Mouse (Mus musculus): ENCODE results near the gene Olfr1087. TPM values are rescaled to one million over a fixed set of nuclear protein-coding genes. Genes with fewer than 3 reads are reported as not detected.
"Not testable (repeated sequence)": the region's sequence is repeated elsewhere in the genome, so short reads cannot be mapped to it uniquely, and the experiment has no call there.

Olfr1087 gene
- polyA plus RNA-seq (2011; ENCODE audit: insufficient read depth, insufficient read length, low replicate concordance, missing spikeins) = not detected in 2 replicates

DNA sequence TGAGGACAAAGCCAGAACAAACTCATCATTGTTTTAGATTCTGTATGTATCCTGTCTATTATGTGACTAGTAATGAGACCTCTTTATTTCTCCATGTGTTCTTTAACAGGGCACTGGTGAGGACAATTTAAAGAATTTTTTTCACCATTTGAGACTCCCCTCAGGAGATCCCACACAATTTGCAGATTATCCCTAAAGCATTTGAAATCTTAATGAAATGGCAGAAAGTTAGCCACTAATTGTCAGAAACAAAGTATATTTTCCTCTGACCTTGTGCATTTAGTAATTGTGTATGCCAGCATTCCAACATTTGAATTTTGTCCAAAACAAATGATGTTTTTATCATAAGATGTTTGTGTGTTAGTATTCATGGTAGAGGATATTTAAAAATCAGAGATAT lies at the start of gene Olfr1087:
Gene Olfr1087, minus strand, starts transcription at position 101 of the 400 bp plus-strand sequence.
- Histone ChIP-seq H3K4me3 (replicated peaks; ENCODE audit: control insufficient read depth, low read depth, low read length) (no peak within 1 kb of the TSS), H3K4me1 (ENCODE audit: control insufficient read depth, insufficient read depth, low read length) (no peaks in the 10 kb centered on the region), H3K27ac (ENCODE audit: control insufficient read depth, insufficient read depth, low read depth, low read length, poor library complexity) (no peak within 1 kb of the TSS)
- TF ChIP-seq POLR2A (IDR thresholded peaks at IDR 0.05; ENCODE audit: borderline replicate concordance, control insufficient read depth, low read depth, low read length) = no peak
- no peak for TF ChIP-seq CTCF (IDR thresholded peaks at IDR 0.05; ENCODE audit: control insufficient read depth, insufficient read depth, low read length)

GRCm38 (mm10) chr2:86733601-86734000 lies 35.4 kb upstream of the Olfr1087 start, which contains the start of gene Olfr1089:
Olfr1089 (minus strand) TSS chr2:86733701.
- TF ChIP-seq CTCF (IDR thresholded peaks at IDR 0.05; ENCODE audit: control insufficient read depth, insufficient read depth, low read length) (no peak), POLR2A (IDR thresholded peaks at IDR 0.05; ENCODE audit: borderline replicate concordance, control insufficient read depth, low read depth, low read length) (no peak)
- no peak within 1 kb of the TSS for H3K27ac ChIP-seq (ENCODE audit: control insufficient read depth, insufficient read depth, low read depth, low read length, poor library complexity)
- H3K4me1 ChIP-seq (ENCODE audit: control insufficient read depth, insufficient read depth, low read length) = no peaks in the 10 kb centered on the region
- no peak within 1 kb of the TSS for H3K4me3 ChIP-seq (replicated peaks; ENCODE audit: control insufficient read depth, low read depth, low read length)

DNA sequence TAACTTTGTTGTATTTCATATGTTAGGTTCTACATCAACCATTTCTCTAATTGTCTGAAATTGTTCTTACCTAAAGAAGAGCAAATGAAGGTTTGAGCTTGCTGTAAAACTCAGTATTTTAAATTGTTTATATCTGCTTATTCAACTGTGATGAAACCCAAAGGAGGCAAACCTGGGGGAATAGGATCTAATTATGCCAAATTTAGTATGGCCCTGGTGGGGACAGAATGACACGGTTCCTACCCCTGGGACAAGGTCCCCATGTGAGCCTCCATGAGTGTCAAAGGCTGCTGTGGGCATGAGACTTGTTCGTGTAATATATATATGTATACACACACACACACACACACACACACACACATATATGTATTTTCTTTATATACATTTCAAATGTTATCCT lies 18.2 kb downstream of the Olfr1087 start, which contains the start of gene Olfr1086:
Gene Olfr1086, minus strand, starts transcription at position 101 of the 400 bp plus-strand sequence.
- 66% methylated on average over 2 of the region's 2 CpGs for WGBS

DNA sequence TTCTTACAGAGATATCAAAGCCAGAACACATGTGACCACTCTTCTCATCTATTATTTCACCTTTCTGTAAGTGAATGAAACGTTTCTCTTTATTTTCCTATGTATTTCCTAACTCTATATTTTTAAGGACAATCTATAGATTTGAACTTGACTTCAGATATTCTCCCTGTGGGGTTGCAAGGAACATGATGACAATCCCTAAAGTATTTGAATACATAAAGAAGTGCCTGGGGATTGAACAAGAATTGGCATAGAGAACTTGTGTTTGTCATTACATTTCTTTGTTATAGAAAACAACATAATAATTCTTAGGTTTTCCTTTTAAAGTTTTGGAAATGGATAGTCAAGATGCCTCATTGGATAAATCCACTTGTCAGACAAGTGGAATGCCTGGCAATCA lies 36.3 kb downstream of the Olfr1087 start, which contains the start of gene Olfr1085:
Gene Olfr1085, minus strand, starts transcription at position 101 of the 400 bp plus-strand sequence.
- Histone ChIP-seq H3K27ac (ENCODE audit: control insufficient read depth, insufficient read depth, low read depth, low read length, poor library complexity) (no peak within 1 kb of the TSS), H3K4me1 (ENCODE audit: control insufficient read depth, insufficient read depth, low read length) (no peaks in the 10 kb centered on the region), H3K4me3 (replicated peaks; ENCODE audit: control insufficient read depth, low read depth, low read length) (no peak within 1 kb of the TSS)
- whole genome bisulfite sequencing = 21% methylated on average over 1 of the region's 1 CpGs
- TF ChIP-seq POLR2A (IDR thresholded peaks at IDR 0.05; ENCODE audit: borderline replicate concordance, control insufficient read depth, low read depth, low read length) (no peak), CTCF (IDR thresholded peaks at IDR 0.05; ENCODE audit: control insufficient read depth, insufficient read depth, low read length) (no peak)

More for the DNA sequence above, 18.2 kb downstream of the Olfr1087 start, which contains the start of gene Olfr1086:
- TF ChIP-seq CTCF (IDR thresholded peaks at IDR 0.05; ENCODE audit: control insufficient read depth, insufficient read depth, low read length) = no peak
- TF ChIP-seq POLR2A (IDR thresholded peaks at IDR 0.05; ENCODE audit: borderline replicate concordance, control insufficient read depth, low read depth, low read length) = no peak
- no peaks in the 10 kb centered on the region for H3K4me1 ChIP-seq (ENCODE audit: control insufficient read depth, insufficient read depth, low read length)
- H3K27ac ChIP-seq (ENCODE audit: control insufficient read depth, insufficient read depth, low read depth, low read length, poor library complexity) = no peak within 1 kb of the TSS
- H3K4me3 ChIP-seq (replicated peaks; ENCODE audit: control insufficient read depth, low read depth, low read length) = no peak within 1 kb of the TSS

- WGBS = 62% methylated on average over 1 of the region's 1 CpGs
- not testable (repeated sequence) for H3K4me1 ChIP-seq (ENCODE audit: control insufficient read depth, insufficient read depth, low read length); H3K4me3 ChIP-seq (replicated peaks; ENCODE audit: control insufficient read depth, low read depth, low read length); H3K27ac ChIP-seq (ENCODE audit: control insufficient read depth, insufficient read depth, low read depth, low read length, poor library complexity)
These were observed 58.6 kb downstream of the Olfr1087 start, which contains the start of gene Olfr1084 for GRCm38 (mm10) chr2:86639625-86640024. Olfr1084 (minus strand) TSS chr2:86639725.

Other genes with a start within 250 kb of the Olfr1087 start
- gene Olfr1065, start 247.8 kb downstream of the Olfr1087 start, polyA plus RNA-seq (2011; ENCODE audit: insufficient read depth, insufficient read length, low replicate concordance, missing spikeins) = not detected in 2 replicates
- gene Olfr1066, start 242.1 kb downstream of the Olfr1087 start, polyA plus RNA-seq (2011; ENCODE audit: insufficient read depth, insufficient read length, low replicate concordance, missing spikeins) = not detected in 2 replicates
- not detected in 2 replicates for gene Olfr228, start 211.0 kb downstream of the Olfr1087 start, polyA plus RNA-seq (2011; ENCODE audit: insufficient read depth, insufficient read length, low replicate concordance, missing spikeins)
- not detected in 2 replicates for gene Olfr1076, start 189.9 kb downstream of the Olfr1087 start, polyA plus RNA-seq (2011; ENCODE audit: insufficient read depth, insufficient read length, low replicate concordance, missing spikeins)
- gene Olfr1079, start 155.9 kb downstream of the Olfr1087 start, polyA plus RNA-seq (2011; ENCODE audit: insufficient read depth, insufficient read length, low replicate concordance, missing spikeins) = not detected in 2 replicates
- gene Olfr1080, start 140.2 kb downstream of the Olfr1087 start, polyA plus RNA-seq (2011; ENCODE audit: insufficient read depth, insufficient read length, low replicate concordance, missing spikeins) = not detected in 2 replicates
- gene Olfr1082, start 99.4 kb downstream of the Olfr1087 start, polyA plus RNA-seq (2011; ENCODE audit: insufficient read depth, insufficient read length, low replicate concordance, missing spikeins) = 1.0 TPM in 1 of 2 replicates, not detected in the other
- gene Olfr1084, start 58.7 kb downstream of the Olfr1087 start, polyA plus RNA-seq (2011; ENCODE audit: insufficient read depth, insufficient read length, low replicate concordance, missing spikeins) = not detected in 2 replicates
- 0.30 TPM in 1 of 2 replicates, not detected in the other for gene Olfr1085, start 36.4 kb downstream of the Olfr1087 start, polyA plus RNA-seq (2011; ENCODE audit: insufficient read depth, insufficient read length, low replicate concordance, missing spikeins)
- gene Olfr1086, start 18.3 kb downstream of the Olfr1087 start, polyA plus RNA-seq (2011; ENCODE audit: insufficient read depth, insufficient read length, low replicate concordance, missing spikeins) = not detected in 2 replicates
- not detected in 2 replicates for gene Olfr1089, start 35.3 kb upstream of the Olfr1087 start, polyA plus RNA-seq (2011; ENCODE audit: insufficient read depth, insufficient read length, low replicate concordance, missing spikeins)
- 4.3 TPM in 1 of 2 replicates, not detected in the other for gene Olfr1090, start 60.6 kb upstream of the Olfr1087 start, polyA plus RNA-seq (2011; ENCODE audit: insufficient read depth, insufficient read length, low replicate concordance, missing spikeins)
- not detected in 2 replicates for gene Olfr1093, start 84.1 kb upstream of the Olfr1087 start, polyA plus RNA-seq (2011; ENCODE audit: insufficient read depth, insufficient read length, low replicate concordance, missing spikeins)
- not detected in 2 replicates for gene Olfr141, start 111.6 kb upstream of the Olfr1087 start, polyA plus RNA-seq (2011; ENCODE audit: insufficient read depth, insufficient read length, low replicate concordance, missing spikeins)
- not detected in 2 replicates for gene Olfr1094, start 126.3 kb upstream of the Olfr1087 start, polyA plus RNA-seq (2011; ENCODE audit: insufficient read depth, insufficient read length, low replicate concordance, missing spikeins)
- not detected in 2 replicates for gene Olfr1095, start 153.3 kb upstream of the Olfr1087 start, polyA plus RNA-seq (2011; ENCODE audit: insufficient read depth, insufficient read length, low replicate concordance, missing spikeins)
- gene Gm13723, start 176.4 kb upstream of the Olfr1087 start, polyA plus RNA-seq (2011; ENCODE audit: insufficient read depth, insufficient read length, low replicate concordance, missing spikeins) = not detected in 2 replicates
- gene Olfr1097, start 193.8 kb upstream of the Olfr1087 start, polyA plus RNA-seq (2011; ENCODE audit: insufficient read depth, insufficient read length, low replicate concordance, missing spikeins) = not detected in 2 replicates
- not detected in 2 replicates for gene Olfr1098, start 226.2 kb upstream of the Olfr1087 start, polyA plus RNA-seq (2011; ENCODE audit: insufficient read depth, insufficient read length, low replicate concordance, missing spikeins)